Mouse (Mus musculus) embryonic facial prominence, embryonic 14.5 days (tissue): Measurements from ENCODE around the gene Mcts1. TPM values are rescaled to one million over a fixed set of nuclear protein-coding genes. Genes with fewer than 3 reads are reported as not detected.

Source experiments
- ATAC-seq: fragments of 200-750 bp; cut with Nextera tagmentation; 2 replicates; pipeline ENCODE4 v1.8.0; 2017; ENCODE audit warnings: low read depth, moderate number of reproducible peaks, moderate TSS enrichment
- DNase-seq: peaks from one replicate; pipeline ENCODE4 v3.0.0-alpha.2; 2015; ENCODE audit warnings: low spot score
- H3K27ac ChIP-seq: fragments of 300-500 bp; sonication (generic); replicated peaks from 2 replicates; pipeline ENCODE4 v1.5.1; 2014; ENCODE audit warnings: low read depth, mild to moderate bottlenecking, low read length, moderate library complexity
- H3K27me3 ChIP-seq: fragments of 300-500 bp; sonication (generic); replicated peaks from 2 replicates; pipeline ENCODE4 v1.6.1; 2014; ENCODE audit warnings: low read length; ENCODE audit not compliant: control insufficient read depth, insufficient read depth
- H3K36me3 ChIP-seq: fragments of 300-500 bp; sonication (generic); 2 replicates; pipeline ENCODE4 v1.6.1; 2014; ENCODE audit warnings: low read length, mixed read lengths; ENCODE audit not compliant: control insufficient read depth, insufficient read depth
- H3K4me1 ChIP-seq: fragments of 300-500 bp; sonication (generic); 2 replicates; pipeline ENCODE4 v1.6.1; 2014; ENCODE audit warnings: antibody characterized with exemption, low read length; ENCODE audit not compliant: control insufficient read depth, insufficient read depth
- H3K4me2 ChIP-seq: fragments of 300-500 bp; sonication (generic); 2 replicates; pipeline ENCODE4 v1.6.1; 2014; ENCODE audit warnings: low read depth, mild to moderate bottlenecking, low read length, moderate library complexity, mixed read lengths
- H3K4me3 ChIP-seq: fragments of 300-500 bp; sonication (generic); 2 replicates; pipeline ENCODE4 v1.5.1; 2014; ENCODE audit warnings: low read depth, mild to moderate bottlenecking, low read length
- H3K9ac ChIP-seq: fragments of 300-500 bp; sonication (generic); 2 replicates; pipeline ENCODE4 v1.6.1; 2014; ENCODE audit warnings: low read depth, mild to moderate bottlenecking, low read length, moderate library complexity, mixed read lengths
- H3K9me3 ChIP-seq: fragments of 300-500 bp; sonication (generic); 2 replicates; pipeline ENCODE4 v1.6.1; 2016; ENCODE audit warnings: low read length; ENCODE audit not compliant: control insufficient read depth
- WGBS: fragments of 180-500 bp; shearing (Covaris S2); extraction: QIAGEN DNeasy Blood & Tissue Kit; methylation state at CpG from one replicate; pipeline ENCODE4 v1.1.7; 2014; 5-methylcytosine and 5-hydroxymethylcytosine counted together
- polyA plus RNA-seq: library from polyadenylated mRNA; unstranded; fragments of >200 nt; fragmentation: Nextera tagmentation; extraction: Ambion mirVana; gene quantifications from 2 replicates; pipeline ENCODE4 v1.2.1, GENCODE M21; 2014

The Mcts1 gene
- polyA plus RNA-seq, 1 experiment from 2014 or later = 104 TPM

- Histone ChIP-seq H3K9ac (no peak overlapping the region), H3K27ac (no peak overlapping the region), H3K4me1 (no peaks in the 10 kb centered on the region), H3K9me3 (no peaks in the 10 kb centered on the region), H3K27me3 (no peaks in the 10 kb centered on the region), H3K36me3 (no peaks in the 10 kb centered on the region), H3K4me2 (no peak overlapping the region), H3K4me3 (no peak overlapping the region)
- peak; percentile 28 for DNase-seq
- 51% methylated on average over 4 of the region's 4 CpGs for WGBS
- ATAC-seq = no peak
These were observed 41.8 kb downstream of the Mcts1 start for GRCm38 (mm10) chrX:38642183-38642582.

- no peak overlapping the region for H3K9ac ChIP-seq
- 65% methylated on average over 9 of the region's 9 CpGs for WGBS
- no peak for DNase-seq
- H3K4me2 ChIP-seq = no peak overlapping the region
- no peak overlapping the region for H3K27ac ChIP-seq
- no peaks in the 10 kb centered on the region for H3K36me3 ChIP-seq
- no peaks in the 10 kb centered on the region for H3K27me3 ChIP-seq
- no peaks in the 10 kb centered on the region for H3K4me1 ChIP-seq
- 0 out of 2 replicates have a peak, but pooled peaks cover 3% of the 10 kb centered on the region for H3K9me3 ChIP-seq
- no peak for ATAC-seq
- H3K4me3 ChIP-seq = no peak overlapping the region
These were observed 50.1 kb downstream of the Mcts1 start for GRCm38 (mm10) chrX:38650404-38651039.

GRCm38 (mm10) chrX:38651167-38651566 is 50.8 kb downstream of the Mcts1 start:
- no peak overlapping the region for H3K27ac ChIP-seq
- no peaks in the 10 kb centered on the region for H3K27me3 ChIP-seq
- H3K4me3 ChIP-seq = no peak overlapping the region
- no peak overlapping the region for H3K4me2 ChIP-seq
- 40% methylated on average over 5 of the region's 7 CpGs for WGBS
- H3K9ac ChIP-seq = no peak overlapping the region
- 0 out of 2 replicates have a peak, but pooled peaks cover 3% of the 10 kb centered on the region for H3K9me3 ChIP-seq
- DNase-seq = no peak
- H3K4me1 ChIP-seq = no peaks in the 10 kb centered on the region
- no peaks in the 10 kb centered on the region for H3K36me3 ChIP-seq
- no peak for ATAC-seq

- DNase-seq (no peak), ATAC-seq (no peak)
- H3K27me3 ChIP-seq = no peaks in the 10 kb centered on the region
- no peak overlapping the region for H3K9ac ChIP-seq
- WGBS = 72% methylated on average over 1 of the region's 1 CpGs
- no peak overlapping the region for H3K4me3 ChIP-seq
- no peak overlapping the region for H3K4me2 ChIP-seq
- H3K36me3 ChIP-seq = no peaks in the 10 kb centered on the region
- H3K9me3 ChIP-seq = 0 out of 2 replicates have a peak, but pooled peaks cover 3% of the 10 kb centered on the region
- H3K27ac ChIP-seq = no peak overlapping the region
- no peaks in the 10 kb centered on the region for H3K4me1 ChIP-seq
These were observed 52.8 kb downstream of the Mcts1 start for GRCm38 (mm10) chrX:38653181-38653580.

GRCm38 (mm10) chrX:38654681-38655080 is 54.3 kb downstream of the Mcts1 start:
- ATAC-seq = no peak
- Histone ChIP-seq H3K4me2 (no peak overlapping the region), H3K9me3 (0 out of 2 replicates have a peak, but pooled peaks cover 3% of the 10 kb centered on the region), H3K4me3 (no peak overlapping the region), H3K36me3 (no peaks in the 10 kb centered on the region), H3K9ac (no peak overlapping the region), H3K27ac (no peak overlapping the region), H3K4me1 (no peaks in the 10 kb centered on the region), H3K27me3 (no peaks in the 10 kb centered on the region)
- DNase-seq = no peak
- WGBS = 81% methylated on average over 5 of the region's 5 CpGs

GRCm38 (mm10) chrX:38656206-38656883 is 56.0 kb downstream of the Mcts1 start:
- Histone ChIP-seq H3K27ac (no peak overlapping the region), H3K36me3 (no peaks in the 10 kb centered on the region), H3K27me3 (no peaks in the 10 kb centered on the region), H3K4me3 (no peak overlapping the region), H3K9me3 (0 out of 2 replicates have a peak, but pooled peaks cover 3% of the 10 kb centered on the region), H3K4me2 (no peak overlapping the region), H3K9ac (no peak overlapping the region), H3K4me1 (no peaks in the 10 kb centered on the region)
- 76% methylated on average over 4 of the region's 4 CpGs for WGBS
- DNase-seq (no peak), ATAC-seq (no peak)

Other genes starting within 250 kb of the Mcts1 start
- 173 and 185 TPM in 2 replicates for gene Lamp2, start 144.1 kb upstream of the Mcts1 start, polyA plus RNA-seq
- 32.7 and 36.9 TPM in 2 replicates for gene Cul4b, start 24.4 kb upstream of the Mcts1 start, polyA plus RNA-seq
- 33.8 and 34.9 TPM in 2 replicates for gene C1galt1c1, start 34.5 kb downstream of the Mcts1 start, polyA plus RNA-seq
- gene 6030498E09Rik, start 172.1 kb downstream of the Mcts1 start, polyA plus RNA-seq = not detected in 2 replicates